Mouse (Mus musculus) kidney, postnatal 4 days (tissue): ENCODE data around the gene Taf6l.
A peak's percentile ranks its signal among the peaks of the same experiment; 100 is the strongest.

ENCODE experiments used
- DNase-seq, 2 experiments: peaks; one replicate each; pipeline ENCODE4 v3.0.0; 2021; ENCODE audit warnings: mixed read lengths in 2 of 2

The Taf6l gene

DNA sequence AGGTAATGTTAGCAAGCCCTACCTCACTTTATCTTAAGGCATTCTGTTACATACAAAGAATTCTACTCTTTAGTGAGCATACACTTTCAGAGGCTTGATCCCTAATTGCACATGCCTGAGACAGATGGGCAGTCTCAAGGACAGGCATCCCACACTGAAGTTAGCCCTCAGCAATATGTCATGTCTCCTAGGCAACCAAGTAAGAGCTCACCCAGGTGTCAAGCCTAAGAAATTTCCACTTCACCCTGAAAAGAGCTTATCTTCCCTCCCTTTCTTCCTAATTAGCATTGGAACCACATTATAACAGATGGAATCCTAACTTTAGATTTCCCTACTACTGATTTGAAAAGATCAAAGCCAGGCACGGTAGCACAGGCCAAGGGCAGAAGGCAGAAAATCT is 3.0 kb upstream of the Taf6l start:
- no peak for DNase-seq

DNA sequence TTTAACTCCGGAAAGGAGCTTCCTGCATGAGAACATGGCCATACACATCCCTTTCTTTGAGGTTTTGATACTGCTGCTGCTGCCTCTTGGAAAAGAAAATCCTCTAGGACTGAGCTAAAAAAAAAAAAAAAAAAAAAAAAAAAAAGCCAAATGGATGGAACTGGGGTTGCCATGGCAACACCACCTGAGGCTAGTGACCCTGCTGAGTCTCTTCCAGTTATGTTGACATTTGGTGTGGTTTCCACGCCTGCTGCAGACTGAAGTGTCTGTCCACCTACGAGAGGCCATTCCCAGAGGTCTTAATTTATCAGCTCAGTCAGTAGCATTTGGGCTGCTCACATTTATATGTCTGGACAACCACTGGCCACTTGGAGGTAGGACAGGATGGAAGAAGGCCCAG is 2.3 kb upstream of the Taf6l start:
- no peak for DNase-seq

DNA sequence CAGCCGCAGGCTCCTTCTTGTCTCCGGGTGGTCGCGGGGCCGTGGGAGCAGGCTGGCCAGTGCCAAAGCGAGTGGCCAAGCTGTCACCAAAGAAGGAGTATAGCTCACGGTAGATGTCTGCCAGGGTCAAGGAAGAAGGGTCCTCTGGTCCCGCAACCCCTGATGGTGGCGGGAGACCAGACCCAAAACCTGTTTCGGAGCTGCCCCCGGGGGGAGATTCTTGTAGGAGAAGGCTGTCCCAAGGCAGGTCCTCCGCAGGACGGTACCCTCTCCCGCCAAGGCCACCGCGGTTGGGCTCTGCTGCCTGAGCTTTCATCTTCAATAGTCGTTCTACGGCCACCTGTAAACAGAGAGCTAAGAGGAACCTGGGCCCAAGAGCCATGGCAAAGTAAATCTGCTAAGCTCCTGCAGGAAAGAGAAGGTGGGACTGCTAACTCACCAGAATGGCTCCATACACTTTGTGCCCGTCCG is 11.2 kb downstream of the Taf6l start:
- peak in 1 of 2 experiments; percentile 52 for DNase-seq

DNA sequence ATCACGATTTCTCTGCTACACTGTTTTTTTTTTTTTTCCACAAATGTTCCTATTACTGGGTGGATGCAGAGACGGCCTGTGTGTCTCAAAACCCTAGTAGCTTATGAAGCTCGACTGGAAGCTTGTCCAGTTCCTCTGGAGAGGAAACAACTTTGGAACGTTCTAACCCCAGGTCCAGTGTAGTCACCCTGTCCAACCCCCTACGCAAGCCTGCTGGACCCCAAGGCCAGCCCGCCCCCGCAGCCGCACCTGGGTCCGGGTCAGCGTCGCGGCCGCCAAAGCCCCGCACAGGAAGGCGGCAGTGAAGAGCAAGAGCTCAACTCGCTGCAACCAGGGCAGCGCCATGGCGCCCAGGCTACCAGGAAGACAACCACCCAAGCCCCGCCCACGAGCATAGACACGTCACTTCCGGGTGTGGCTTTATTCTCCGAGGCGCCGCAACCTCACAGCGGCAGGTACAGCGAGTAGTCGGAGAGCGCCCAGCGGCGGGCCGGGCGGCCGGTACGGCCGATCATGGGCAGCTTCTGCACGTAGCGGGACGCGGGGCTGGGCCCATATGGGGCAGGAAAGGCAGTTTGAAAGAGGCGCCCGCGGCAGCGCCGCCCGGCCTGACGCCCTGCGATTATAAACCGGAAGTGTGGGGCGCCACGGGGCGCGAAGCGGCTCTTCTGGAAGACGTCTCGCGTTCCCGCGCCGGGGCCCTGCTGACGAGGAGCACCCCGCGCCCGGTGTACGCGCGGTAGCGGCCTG is 12.0 kb downstream of the Taf6l start, which contains the start of gene Tmem179b:
TSS of gene Tmem179b (minus strand) at position 382 of the 750 bp plus-strand sequence.
- DNase-seq = peak; percentile 98

DNA sequence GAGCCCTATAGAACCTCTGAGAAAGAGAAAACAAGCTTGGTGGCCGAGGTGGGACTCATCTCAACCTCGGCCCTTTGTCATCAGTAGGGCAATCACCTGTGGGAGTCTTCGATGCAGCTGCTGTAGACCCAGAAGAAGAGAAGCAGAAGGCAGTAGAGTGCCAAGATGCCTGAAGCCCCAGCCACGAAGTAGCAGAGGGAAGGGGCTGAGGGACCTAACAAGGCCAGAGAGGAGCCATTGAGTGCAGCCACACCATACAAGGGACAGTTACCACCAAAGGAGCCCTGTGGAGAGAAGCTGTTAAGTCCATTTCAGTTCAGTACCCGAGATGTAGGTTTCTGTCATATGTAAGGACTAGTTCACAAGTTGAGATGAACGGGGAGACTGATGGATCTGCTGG is 12.8 kb downstream of the Taf6l start:
- no peak for DNase-seq

DNA sequence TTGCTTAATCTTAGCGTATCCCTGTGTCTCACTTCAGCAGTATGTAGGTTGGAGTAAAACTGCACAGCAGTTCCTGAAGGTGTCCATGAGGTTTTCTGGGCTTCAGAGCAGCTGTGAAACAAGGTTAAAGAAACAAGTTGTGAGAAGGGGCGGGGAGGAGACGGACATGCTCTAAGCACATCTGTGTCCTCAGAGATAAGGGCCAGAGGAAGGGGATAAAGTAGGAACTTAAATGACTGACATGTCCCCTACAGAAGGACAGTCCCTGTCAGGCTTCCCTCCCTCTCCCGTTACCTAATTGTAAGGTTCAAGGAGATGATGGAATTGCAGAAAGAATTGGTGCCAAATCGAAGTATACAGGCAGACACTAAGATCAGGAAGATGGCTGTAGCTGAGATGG is 13.2 kb downstream of the Taf6l start:
- no peak for DNase-seq

DNA sequence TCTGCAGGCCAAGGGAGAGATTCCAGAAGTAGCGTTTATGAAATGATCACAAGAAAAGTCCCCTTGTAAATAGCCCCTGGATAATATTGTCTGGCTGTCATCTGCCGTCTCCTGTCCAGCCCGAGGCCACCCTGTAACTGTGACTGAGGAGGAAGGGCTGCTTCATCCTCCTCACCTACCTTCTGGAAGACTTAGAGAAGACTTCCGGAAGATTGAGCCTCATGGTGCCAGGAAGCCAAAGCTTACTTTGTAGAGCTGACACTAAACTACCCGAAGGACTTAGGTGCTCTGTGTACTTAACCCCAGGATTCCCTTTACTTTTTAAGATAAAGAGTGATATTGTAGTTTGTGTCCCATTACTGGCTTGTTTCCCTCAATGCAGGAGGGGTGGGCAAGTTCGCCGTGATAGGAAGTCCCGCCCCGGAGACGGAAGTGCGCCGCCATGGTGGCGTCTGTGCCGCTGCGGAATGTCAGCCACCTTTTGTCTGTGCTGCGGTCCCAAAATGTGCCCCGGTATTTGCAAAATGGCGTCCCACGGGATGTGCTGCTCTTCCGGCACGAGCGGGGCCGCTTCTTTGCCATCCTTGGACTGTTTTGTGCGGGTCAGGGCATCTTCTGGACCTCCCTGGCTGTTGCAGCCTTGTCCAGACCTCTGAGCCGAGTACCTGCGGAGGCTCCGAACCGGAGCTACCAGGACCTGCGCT is 15.5 kb downstream of the Taf6l start, which contains the start of gene Tmem223:
TSS of gene Tmem223 (plus strand) at position 430 of the 704 bp plus-strand sequence.
- peak; percentile 88 to 92 for DNase-seq

DNA sequence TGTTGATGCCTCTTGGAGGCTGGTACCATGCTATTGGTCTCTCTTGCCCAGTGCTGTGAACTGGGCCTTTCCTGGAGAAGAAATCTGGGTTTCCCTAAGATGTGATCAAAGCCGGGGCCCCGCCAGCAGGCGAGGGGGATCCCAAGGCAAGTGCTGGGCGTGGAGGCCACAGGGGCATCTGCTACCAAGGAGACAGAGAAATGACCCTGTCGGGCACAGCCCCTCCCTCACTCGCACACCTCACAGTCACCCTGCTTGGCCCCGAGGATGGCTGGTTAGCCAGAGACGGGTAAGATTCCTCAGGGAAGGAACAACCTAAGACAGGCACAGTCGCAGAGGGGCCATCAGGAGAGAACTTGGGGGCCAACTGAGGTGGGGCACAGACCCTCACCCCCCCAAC is 20.7 kb downstream of the Taf6l start:
- DNase-seq = no peak

DNA sequence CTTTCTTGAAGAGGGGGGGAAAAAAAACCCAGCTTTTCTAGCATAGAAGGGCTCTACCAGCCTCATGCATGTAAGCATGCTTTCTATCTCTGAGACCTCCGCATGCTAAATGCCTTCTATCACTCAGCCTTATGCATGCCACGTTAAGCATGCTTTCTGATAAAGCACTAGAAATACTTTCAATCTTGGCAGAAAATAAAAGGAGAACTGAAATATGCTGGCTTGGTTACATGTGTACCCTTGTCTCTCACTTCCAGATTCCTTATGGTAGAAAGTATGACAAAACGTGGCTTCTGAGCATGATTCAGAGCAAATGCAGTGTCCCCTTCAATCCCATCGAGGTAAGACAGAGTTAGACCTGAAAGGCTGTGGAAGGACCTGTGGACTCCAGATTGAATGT is 22.9 kb downstream of the Taf6l start:
- no peak for DNase-seq

DNA sequence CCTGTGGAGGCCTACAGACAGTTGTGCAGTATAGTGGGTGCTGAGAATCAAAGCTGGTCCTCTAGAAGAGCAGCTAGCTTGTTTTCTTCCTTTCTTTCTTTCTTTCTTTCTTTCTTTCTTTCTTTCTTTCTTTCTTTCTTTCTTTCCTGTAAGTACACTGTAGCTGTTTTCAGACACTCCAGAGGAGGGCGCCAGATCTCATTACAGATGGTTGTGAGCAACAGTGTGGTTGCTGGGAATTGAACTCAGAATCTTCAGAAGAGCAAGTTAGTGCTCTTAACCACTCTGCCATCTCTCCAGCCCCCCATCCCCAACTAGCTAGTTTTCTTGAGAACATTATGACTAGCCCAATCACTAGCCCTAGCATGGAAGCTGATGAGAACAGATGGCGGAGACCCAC is 25.5 kb downstream of the Taf6l start:
- DNase-seq = no peak

DNA sequence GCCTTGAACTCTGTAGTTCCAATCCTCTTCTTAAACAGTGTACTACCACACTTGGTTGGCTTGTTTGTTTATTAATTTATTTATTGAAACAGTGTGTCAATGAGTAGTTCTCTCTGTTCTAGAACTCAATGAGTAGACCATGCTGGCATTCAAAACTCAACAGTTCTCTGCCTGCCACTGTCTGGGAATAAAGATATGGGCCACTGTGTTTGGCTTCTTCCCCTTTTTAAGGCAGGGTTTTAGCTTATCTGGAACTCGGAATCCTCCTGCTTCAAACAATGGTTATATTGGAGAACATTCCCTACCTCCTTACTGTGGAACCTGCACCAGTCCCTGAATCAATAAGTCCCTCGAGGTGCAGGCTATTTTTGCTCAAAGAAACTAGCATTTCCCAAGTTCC is 27.3 kb downstream of the Taf6l start:
- no peak for DNase-seq

DNA sequence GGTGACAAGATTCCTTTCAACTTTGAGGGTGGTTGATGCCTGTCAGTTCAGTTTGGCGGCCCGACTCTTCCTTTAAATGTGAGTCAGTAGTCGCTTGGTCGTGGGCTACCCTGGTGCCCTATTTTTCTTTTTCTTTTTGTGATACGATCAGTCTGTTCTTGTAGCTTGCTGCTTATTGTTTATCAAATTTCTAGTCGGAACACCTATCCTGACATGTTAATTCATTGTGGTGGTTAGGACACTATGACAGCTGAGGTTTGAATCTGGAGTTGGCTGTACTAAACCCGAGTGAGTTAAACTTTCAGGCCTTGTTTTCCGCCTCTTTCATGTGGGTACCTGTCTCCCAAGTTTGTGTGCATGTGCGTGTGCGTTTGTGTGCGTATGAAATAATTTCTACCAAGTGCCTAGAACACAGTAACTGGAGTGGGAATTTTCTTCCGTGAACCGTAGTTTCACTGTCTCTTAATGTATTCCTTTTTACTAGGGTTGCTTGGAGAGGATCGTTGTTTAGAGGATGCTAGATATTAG is 28.7 kb downstream of the Taf6l start:
- DNase-seq = no peak

DNA sequence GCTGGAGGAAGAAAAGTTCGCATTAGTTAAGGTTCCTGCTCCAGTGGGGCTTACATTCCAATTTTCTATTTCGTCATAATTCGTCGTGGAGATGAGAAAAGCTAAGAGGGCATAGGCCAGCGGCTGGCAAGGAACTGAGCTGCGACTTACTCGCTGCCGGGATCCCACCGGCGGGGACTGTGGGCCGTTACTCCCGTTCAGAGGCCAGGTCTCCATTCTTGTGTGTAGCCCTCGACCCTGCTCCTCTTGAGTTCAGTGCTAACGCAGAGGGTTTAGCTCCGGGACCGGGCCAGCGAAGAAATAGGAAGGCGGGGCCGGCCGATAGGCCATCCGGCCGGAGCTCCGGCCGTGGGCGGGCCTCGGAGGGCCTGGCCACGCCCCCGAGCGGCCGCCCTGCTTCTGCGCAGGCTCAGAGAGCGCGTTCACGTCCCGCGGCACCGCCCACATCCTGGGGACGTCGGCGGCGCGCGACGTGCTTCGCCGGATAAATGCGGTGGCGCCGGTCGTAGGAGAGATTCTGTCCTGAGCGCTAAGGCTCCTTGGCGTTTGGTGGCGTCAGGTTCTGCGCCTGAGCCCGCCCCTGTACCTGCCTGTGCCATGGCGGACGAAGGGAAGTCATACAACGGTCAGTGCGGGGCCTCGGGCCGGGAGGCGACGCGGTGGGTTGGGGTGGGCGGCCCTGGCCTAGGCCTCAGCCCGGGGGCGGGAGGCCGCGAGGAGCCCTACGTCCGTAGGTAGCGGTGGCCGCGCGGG is 29.4 kb downstream of the Taf6l start, which contains the start of gene Nxf1:
TSS of gene Nxf1 (plus strand) at position 439 of the 753 bp plus-strand sequence.
- DNase-seq = peak; percentile 97 to 98

DNA sequence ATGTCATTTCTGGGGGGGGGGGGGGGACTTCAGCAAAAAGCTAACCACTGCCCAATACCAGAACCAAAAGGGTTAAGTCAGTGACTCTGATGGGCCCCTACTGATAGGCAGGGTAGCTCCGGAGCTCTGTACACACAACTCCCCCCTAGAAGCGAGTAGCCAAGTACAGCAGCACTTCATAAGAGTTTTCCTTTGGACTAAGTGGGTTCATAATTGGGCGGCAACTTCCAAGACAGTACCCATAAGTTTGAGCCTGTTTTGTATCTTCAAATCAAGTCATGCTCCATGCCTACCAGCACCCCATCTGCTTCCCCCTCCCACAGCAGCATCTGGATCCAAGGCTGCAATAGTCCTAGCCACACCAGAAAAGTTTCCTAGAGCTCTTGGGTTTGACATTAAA is 30.6 kb downstream of the Taf6l start:
- DNase-seq = no peak

DNA sequence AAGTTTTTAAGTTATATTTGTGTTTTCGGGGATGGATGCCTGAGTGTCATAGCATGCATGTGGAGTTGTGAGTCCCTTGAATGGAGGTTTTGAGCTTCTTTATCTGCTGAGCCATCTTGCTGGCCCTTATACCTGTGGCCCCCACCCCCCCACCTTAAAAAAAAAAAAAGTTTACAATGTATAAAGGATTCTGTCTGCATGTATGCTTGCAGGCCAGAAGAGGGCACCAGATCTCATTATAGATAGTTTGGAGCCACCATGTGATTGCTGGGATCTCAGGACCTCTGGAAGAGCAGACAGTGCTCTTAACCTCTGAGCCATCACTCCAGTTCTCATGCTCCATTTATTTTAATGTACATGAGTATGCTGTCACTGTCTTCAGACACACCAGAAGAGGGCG is 38.8 kb downstream of the Taf6l start:
- no peak for DNase-seq

DNA sequence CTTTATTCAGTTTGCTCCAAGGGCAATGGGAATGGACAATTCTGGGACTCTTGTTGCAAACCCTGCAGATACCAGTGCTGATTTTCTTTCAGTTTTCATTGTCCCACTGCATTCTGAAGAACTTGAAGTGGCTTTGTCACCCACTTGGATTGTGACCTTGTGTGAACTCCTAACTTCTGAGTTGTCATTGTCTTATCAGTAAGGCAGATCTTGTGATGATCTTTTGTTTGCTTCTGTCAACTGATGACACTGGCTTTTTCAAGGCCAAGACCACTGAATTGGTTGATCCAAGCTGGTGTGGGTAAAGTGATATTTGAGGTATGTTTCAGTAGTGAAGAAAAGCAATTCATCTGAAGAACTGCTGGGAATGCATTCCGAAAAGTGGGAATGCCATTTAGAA is 40.8 kb downstream of the Taf6l start:
- no peak for DNase-seq

DNA sequence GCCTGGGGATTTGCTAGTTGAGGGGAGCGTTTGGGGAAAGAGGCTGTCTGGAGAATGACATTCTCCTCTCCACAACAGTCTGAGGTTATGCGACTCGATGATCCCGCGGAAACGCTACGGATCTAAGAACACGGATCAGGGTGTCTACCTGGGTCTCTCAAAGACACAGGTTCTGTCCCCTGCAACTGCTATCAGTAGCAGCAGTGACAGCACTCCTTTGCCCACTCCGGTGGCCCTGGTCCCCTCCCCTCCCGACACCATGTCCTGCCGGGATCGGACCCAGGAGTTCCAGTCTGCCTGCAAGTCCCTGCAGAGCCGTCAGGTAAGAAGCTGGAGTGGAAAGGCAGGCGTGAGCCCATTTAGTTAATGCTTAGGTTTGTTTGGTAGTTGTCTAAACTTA is 44.0 kb downstream of the Taf6l start:
- peak in 1 of 2 experiments; percentile 22 for DNase-seq

DNA sequence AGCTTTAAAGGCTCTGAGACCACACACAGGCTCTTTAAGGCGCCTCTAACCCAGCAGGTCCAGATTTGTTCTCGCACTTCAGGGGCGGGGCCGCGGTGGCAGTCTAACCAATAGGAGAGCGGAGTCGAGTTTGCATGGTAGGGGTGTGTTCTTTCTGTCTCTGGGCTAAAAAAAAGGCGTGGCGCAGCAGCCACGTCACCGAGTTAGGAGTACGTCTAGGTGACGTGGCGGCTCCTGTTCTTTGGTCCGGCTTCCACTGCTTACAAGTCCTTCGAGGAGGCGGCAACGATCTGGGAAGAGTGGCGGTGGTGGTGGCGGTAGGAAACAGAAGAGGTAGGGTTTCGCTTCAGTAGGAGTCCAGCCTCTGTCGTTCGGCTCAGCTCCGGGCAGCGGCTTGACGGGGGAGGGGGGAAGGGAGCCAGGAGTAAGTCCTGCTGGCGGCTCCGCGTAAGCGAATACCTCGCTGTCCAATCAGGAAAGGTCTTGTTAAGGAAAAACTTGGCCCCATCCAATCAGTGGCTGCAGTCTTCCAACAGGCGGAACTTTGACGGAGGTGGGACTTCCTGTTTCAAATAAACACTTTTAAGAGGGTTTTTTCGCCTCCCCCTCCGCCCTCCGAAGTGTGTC is 44.9 kb downstream of the Taf6l start, which contains the start of gene Stx5a:
TSS of gene Stx5a (plus strand) at position 171 of the 627 bp plus-strand sequence.
- DNase-seq = peak; percentile 96 to 98

DNA sequence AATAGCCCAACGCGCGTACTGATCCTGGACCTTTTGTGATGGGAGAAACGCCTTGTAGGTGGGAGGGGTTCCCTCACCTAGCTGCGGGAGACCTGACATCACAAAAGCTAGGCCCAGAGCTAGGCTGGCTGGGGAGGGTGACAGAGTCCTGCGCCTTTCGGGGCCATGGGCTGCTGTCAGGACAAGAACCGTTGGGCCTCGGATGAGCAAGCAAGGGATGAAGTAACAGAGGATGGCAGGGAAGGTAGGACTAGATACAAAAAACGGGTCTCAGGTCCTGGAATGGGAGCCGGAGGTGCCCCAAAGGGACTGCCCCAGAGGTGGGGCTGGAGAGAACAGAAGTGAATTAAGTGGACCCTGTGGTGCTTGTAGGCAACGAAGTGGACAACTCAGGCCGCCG is 45.6 kb downstream of the Taf6l start, which contains the start of gene 1700092M07Rik:
TSS of gene 1700092M07Rik (plus strand) at position 116 of the 400 bp plus-strand sequence.
- DNase-seq = no peak

DNA sequence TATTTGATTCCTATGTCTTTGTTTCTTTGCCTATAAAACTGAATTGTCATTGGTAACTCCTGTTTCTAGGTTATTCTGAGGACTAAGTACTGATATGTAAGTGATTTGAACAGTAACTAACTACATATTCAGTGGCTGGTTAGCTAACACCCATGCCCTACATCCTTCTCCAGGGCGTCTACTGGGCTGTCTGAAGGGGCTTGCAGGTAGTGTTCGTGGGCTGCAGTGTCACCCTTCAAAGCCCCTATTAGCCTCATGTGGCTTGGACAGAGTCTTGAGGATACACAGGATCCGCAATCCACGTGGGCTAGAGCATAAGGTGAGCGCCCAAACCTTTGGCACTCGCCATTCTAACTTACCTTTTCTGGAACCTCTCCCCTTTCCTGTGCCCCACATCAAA is 46.6 kb downstream of the Taf6l start:
- DNase-seq = no peak

DNA sequence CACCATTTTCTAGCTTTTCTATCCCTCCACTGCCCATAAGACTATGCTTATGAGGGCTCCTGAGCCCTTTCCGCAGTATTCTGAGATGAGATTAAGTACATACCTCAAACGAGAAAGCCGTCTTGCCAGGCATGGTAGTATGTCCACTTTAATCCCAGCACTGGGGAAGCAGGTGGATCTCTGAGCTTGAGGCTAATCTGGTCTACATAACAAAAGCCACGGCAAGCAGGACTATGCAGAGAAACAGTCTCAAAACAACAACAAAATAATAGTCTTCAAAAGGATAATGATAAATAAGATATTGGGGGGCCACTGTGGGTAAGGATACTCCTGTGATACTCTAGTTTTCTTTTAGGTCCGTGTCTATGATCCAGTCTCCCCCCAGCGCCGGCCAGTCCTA is 47.3 kb downstream of the Taf6l start:
- DNase-seq = no peak

DNA sequence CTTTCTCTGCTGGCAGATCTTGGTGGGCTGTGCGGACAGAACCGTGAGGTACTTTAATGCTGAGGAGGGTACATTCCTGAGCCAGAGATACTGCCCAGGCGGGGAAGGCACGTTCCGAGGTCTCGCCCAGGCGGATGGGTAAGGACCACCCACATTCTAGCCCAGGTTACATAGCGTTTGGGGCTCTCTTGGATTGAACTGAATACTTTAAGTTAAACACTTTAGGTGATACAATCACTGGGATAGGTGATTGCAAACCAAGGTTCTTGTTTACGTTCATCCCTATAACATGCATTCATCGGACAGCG is 50.1 kb downstream of the Taf6l start:
- no peak for DNase-seq
